Mouse (Mus musculus) liver, embryonic 16.5 days (tissue): ENCODE data around the gene Olfr94. TPM values are rescaled to one million over a fixed set of nuclear protein-coding genes. Genes with fewer than 3 reads are reported as not detected.

ENCODE experiments used
- ATAC-seq: fragments of 200-750 bp; cut with Nextera tagmentation; 2 replicates; pipeline ENCODE4 v1.8.0; 2017; ENCODE audit warnings: low read depth, mild to moderate bottlenecking, moderate number of reproducible peaks, moderate library complexity
- H3K27ac ChIP-seq: fragments of 300-500 bp; sonication (generic); 2 replicates; pipeline ENCODE4 v1.5.1; 2014; ENCODE audit warnings: mild to moderate bottlenecking, low read length
- H3K27me3 ChIP-seq: fragments of 300-500 bp; sonication (generic); 2 replicates; pipeline ENCODE4 v1.6.1; 2014; ENCODE audit warnings: low read depth, low read length, mixed read lengths; ENCODE audit not compliant: control insufficient read depth, insufficient read depth
- H3K36me3 ChIP-seq: fragments of 300-500 bp; sonication (generic); 2 replicates; pipeline ENCODE4 v1.6.1; 2014; ENCODE audit warnings: mild to moderate bottlenecking; ENCODE audit not compliant: control insufficient read depth, insufficient read depth
- H3K4me1 ChIP-seq: fragments of 300-500 bp; sonication (generic); 2 replicates; pipeline ENCODE4 v1.6.1; 2014; ENCODE audit warnings: low read depth, low read length, mixed read lengths; ENCODE audit not compliant: control insufficient read depth
- H3K4me2 ChIP-seq: fragments of 300-500 bp; sonication (generic); 2 replicates; pipeline ENCODE4 v1.6.1; 2014; ENCODE audit warnings: low read depth, low read length, mixed read lengths
- H3K4me3 ChIP-seq: fragments of 300-500 bp; sonication (generic); 2 replicates; pipeline ENCODE4 v1.5.1; 2014; ENCODE audit warnings: low read depth, mild to moderate bottlenecking, low read length
- H3K9ac ChIP-seq: fragments of 300-500 bp; sonication (generic); 2 replicates; pipeline ENCODE4 v1.6.1; 2014; ENCODE audit warnings: low read depth, low read length
- H3K9me3 ChIP-seq: fragments of 300-500 bp; sonication (generic); replicated peaks from 2 replicates; pipeline ENCODE4 v1.6.1; 2016; ENCODE audit warnings: low read length; ENCODE audit not compliant: control insufficient read depth
- WGBS: fragments of 180-500 bp; shearing (Covaris S2); extraction: QIAGEN DNeasy Blood & Tissue Kit; methylation state at CpG from one replicate; pipeline ENCODE4 v1.1.7; 2014; ENCODE audit not compliant: insufficient replicate concordance; 5-methylcytosine and 5-hydroxymethylcytosine counted together
- polyA plus RNA-seq: library from polyadenylated mRNA; unstranded; fragments of >200 nt; fragmentation: Nextera tagmentation; extraction: Ambion mirVana; gene quantifications from 2 replicates; pipeline ENCODE4 v1.2.1, GENCODE M21; 2015

The Olfr94 gene
- polyA plus RNA-seq, 1 experiment from 2014 or later: not detected

DNA sequence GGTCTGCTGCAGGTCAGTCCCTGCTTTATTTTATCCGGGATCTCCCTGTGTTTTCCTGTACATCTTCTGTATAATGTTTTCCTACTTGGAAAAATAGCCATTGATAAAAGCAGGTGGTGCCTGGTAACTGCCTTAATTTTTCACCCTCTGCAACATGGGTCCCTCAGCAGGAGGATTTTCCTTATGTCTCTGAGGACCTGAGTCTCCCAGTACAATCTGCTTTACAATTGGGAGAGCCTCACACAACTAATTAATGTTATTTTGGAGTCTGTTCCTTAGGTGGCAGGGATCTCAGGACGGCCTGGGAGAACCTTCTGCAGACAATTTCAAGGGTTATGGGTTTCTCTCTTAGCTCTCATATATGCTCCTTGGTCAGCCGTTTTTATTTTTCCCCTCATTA is 12.2 kb upstream of the Olfr94 start, which contains the start of gene Olfr95:
Olfr95 (minus strand) TSS at position 101 of the 400 bp plus-strand sequence.
- Histone ChIP-seq H3K4me2 (no peak within 1 kb of the TSS), H3K4me3 (no peak within 1 kb of the TSS), H3K27me3 (peaks cover 11% of the 10 kb centered on the region), H3K4me1 (no peaks in the 10 kb centered on the region), H3K36me3 (no peaks in the 10 kb centered on the region), H3K9ac (no peak within 1 kb of the TSS), H3K9me3 (no peaks in the 10 kb centered on the region), H3K27ac (no peak within 1 kb of the TSS)
- ATAC-seq: no peak
- WGBS: 37% methylated on average over 3 of the region's 3 CpGs

DNA sequence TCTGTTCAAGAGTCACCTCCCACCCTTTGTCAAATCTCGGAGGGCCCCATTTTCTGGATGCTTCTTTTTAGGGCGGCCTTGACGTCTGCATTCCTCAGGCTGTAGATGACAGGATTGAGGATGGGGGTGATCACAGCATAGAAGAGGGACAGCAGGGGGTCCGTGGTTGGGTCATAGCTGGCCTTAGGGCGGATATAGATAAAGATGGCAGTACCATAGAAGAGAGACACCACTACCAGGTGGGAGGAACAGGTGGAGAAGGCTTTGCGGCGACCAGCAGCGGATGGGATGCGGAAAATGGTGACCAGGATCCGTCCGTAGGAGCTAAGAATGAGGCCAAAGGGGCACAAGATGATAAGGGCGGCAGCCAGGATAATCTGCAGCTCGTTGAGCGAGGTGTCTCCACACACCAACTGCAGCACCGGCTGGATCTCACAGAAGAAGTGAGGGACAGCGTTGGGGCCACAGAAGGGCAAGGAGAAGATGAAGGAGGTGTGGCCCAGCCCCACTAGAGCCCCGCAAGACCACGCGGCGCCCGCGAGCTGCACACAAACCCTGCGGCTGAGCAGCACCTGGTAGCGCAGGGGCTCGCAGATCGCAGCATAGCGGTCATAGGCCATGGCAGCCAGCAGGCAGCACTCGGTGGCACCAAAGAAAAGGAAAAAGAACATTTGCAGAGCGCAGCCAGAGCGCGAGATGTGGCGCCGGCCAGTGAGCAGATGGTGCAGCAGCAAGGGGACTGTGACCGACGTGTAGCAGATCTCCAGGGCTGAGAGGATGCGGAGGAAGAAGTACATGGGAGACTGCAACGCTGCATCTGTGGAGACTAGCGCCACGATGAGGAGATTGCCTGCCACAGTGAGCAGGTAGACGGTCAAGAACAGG is 10.3 kb upstream of the Olfr94 start:
- no peak overlapping the region for H3K4me2 ChIP-seq
- H3K27ac ChIP-seq: no peak overlapping the region
- H3K9me3 ChIP-seq: no peaks in the 10 kb centered on the region
- no peaks in the 10 kb centered on the region for H3K36me3 ChIP-seq
- ATAC-seq: no peak
- H3K4me3 ChIP-seq: no peak overlapping the region
- 14% methylated on average over 40 of the region's 40 CpGs for WGBS
- H3K4me1 ChIP-seq: no peaks in the 10 kb centered on the region
- H3K9ac ChIP-seq: no peak overlapping the region
- H3K27me3 ChIP-seq: peaks cover 11% of the 10 kb centered on the region

DNA sequence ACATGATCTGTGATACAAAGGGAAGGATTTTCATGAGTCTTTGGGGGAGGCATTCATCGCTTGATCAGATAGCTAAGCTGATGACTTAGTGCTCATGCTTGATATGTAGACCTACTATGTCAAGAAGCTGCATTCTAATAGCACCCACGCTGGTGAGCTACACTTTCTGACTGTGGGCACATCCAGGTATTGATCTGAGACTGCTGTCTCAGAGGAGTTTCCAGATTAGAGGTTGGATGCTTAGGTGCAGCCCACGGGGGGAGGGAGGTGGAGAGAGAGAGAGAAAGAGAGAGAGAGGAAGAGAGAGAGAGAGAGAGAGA is 3.1 kb upstream of the Olfr94 start:
- ATAC-seq: no peak
- H3K9ac ChIP-seq: no peak overlapping the region

DNA sequence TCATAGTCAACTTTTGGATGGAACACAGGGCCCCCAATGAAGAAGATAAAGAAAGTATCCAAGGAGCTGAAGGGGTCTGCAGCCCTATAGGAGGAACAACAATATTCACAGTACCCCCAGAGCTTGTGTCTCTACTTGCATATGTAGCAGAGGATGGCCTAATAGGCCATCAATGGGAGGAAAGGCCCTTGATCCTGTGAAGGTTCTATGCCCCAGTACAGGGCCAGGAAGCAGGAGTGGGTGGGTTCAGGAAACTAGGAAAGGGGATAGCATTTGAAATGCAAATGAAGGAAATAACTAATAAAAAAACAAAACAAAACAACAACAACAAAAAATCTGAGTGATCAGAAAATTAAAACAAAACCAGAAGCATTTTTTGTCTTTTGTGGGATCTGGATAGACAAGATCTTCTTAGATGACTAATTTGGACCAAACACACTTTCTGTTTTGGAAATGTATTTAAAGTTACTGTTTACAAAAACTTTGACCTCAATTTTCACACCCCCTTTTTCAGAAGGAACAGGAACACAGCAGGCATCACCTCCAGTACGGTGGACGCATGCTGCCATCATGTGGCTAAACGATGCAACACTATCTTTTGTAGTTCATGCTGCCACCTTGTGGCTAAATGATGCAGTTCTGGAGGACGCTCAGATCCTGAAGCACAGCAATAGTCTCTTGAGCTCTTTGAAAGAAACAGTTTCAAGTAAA is 2.6 kb upstream of the Olfr94 start:
- Histone ChIP-seq H3K9me3 (no peaks in the 10 kb centered on the region), H3K4me3 (no peak overlapping the region), H3K4me1 (no peaks in the 10 kb centered on the region), H3K27ac (no peak overlapping the region), H3K27me3 (no peaks in the 10 kb centered on the region; the same call in 1 of the 2 replicates), H3K9ac (no peak overlapping the region), H3K36me3 (no peaks in the 10 kb centered on the region), H3K4me2 (no peak overlapping the region)
- WGBS: 1% methylated on average over 4 of the region's 4 CpGs
- peak; percentile 51 for ATAC-seq

More for the DNA sequence above, 3.1 kb upstream of the Olfr94 start:
- Histone ChIP-seq H3K4me3 (no peak overlapping the region), H3K27ac (no peak overlapping the region), H3K9me3 (no peaks in the 10 kb centered on the region), H3K36me3 (no peaks in the 10 kb centered on the region), H3K4me1 (no peaks in the 10 kb centered on the region), H3K27me3 (no peaks in the 10 kb centered on the region), H3K4me2 (no peak overlapping the region)
- 22% methylated on average over 3 of the region's 3 CpGs for WGBS

DNA sequence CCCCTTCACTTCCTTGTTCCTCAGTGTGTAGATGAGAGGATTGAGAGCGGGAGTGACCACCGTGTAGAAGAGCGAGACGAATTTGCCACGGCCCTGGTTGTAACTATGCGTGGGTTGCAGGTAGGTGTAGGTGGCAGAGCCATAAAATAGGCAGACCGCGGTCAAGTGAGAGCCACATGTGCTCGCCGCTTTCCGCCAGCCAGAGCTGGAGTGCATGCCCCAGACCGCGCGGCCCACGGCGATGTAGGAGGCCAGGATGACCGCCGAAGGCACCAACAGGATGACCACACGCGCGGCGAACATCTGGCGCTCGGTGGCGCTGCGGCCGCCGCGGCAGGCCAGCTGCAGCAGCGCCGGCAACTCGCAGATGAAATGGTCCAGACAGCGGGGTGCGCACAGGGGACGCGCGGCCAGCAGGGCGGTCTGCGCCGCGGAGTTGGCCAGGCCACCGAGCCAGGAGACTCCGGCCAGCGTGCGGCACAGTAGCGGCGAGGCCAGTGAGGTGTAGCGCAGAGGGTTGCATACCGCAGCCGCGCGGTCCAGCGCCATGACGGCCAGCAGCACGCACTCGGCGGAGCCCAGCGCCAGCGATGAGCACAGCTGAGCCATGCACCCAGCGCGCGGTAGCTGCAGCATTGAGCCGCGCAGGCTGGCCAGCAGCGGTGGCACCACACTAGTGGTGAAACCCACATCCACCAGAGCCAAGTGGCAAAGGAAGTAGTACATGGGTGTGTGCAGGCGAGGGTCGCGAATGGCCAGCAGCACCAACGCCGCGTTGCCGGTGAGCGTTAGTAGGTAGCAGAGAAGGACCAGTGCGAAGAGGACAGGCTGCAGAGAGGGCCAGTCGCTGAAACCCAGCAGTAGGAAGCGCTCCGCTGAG is 3.7 kb downstream of the Olfr94 start:
- no peaks in the 10 kb centered on the region for H3K36me3 ChIP-seq
- peak overlapping the region; percentile 39 for H3K4me2 ChIP-seq
- WGBS: 1% methylated on average over 75 of the region's 77 CpGs
- 0 out of 2 replicates have a peak, but pooled peaks have one; percentile 9 for ATAC-seq
- H3K4me3 ChIP-seq: peak overlapping the region; percentile 30
- no peak overlapping the region for H3K9ac ChIP-seq
- H3K27ac ChIP-seq: no peak overlapping the region
- peaks cover 21% of the 10 kb centered on the region for H3K27me3 ChIP-seq
- H3K4me1 ChIP-seq: no peaks in the 10 kb centered on the region
- H3K9me3 ChIP-seq: no peaks in the 10 kb centered on the region

DNA sequence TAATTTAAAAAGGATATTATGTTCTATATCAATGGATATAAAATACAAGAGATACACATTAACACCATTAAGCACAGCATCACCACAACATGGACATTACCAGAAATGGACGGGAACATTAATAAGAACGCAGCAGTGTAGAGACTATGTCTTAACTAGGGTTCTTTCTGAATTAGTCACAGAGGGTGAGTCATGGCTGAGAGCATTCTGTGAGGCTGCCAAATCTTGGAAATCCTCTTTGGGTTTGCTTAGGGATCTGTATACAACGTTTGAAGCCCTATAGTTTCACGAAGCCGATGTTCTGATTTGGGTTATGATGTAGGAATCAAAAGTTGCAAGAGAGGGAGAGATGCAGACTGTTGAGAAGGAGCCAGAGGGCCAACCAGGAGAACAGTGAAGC is 6.0 kb downstream of the Olfr94 start:
- H3K27ac ChIP-seq: no peak overlapping the region
- no peak for ATAC-seq
- no peaks in the 10 kb centered on the region for H3K4me1 ChIP-seq
- H3K9ac ChIP-seq: no peak overlapping the region
- no peaks in the 10 kb centered on the region for H3K9me3 ChIP-seq
- 68% methylated on average over 5 of the region's 5 CpGs for WGBS
- no peaks in the 10 kb centered on the region for H3K36me3 ChIP-seq
- no peak overlapping the region for H3K4me2 ChIP-seq
- H3K27me3 ChIP-seq: peaks cover 21% of the 10 kb centered on the region
- no peak overlapping the region for H3K4me3 ChIP-seq

DNA sequence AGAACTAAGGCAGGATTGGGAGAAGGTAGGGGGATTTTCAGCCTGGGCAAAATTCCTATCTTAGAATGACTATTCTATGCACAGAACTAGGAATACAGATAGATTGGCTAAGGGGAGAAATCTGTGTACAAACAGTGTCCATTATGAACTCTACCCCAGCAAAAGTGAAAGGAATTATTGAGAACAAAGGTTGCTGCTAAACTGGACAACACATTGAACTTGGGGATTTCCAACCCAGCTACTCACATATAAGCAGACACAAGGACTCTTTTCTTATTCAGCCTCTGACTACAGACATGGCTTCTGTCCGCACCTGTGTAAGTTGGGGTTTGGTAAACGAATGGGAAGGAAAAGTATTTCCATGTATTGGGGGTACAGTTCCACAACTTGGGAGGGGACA is 7.1 kb downstream of the Olfr94 start, which contains the start of gene Ubd:
Ubd (plus strand) TSS at position 237 of the 400 bp plus-strand sequence.
- 55% methylated on average over 2 of the region's 2 CpGs for WGBS
- Histone ChIP-seq H3K27ac (no peak within 1 kb of the TSS), H3K9ac (no peak within 1 kb of the TSS), H3K9me3 (no peaks in the 10 kb centered on the region), H3K36me3 (no peaks in the 10 kb centered on the region), H3K4me2 (no peak within 1 kb of the TSS), H3K4me1 (no peaks in the 10 kb centered on the region), H3K27me3 (peaks cover 21% of the 10 kb centered on the region), H3K4me3 (no peak within 1 kb of the TSS)
- ATAC-seq: no peak

DNA sequence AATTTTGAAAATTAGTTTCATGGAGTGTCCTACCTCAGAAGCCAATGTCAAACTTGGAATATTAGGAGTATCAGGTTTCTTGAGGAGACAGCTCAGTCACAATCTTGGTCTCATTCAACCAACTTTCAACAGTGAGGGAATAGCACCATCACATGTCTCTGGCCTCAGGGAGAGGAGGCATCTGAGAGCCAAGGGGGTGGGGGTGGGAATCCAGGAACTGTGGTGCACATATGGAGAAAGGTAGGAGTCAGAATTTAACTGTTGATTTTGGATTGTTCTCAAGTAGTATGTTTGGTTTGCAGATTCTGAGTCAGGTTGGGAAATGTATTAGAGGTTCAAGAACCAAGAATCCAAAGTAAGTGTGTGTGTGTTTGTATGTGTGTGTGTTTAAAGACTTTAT is 7.8 kb downstream of the Olfr94 start:
- Histone ChIP-seq H3K4me3 (no peak overlapping the region), H3K36me3 (no peaks in the 10 kb centered on the region), H3K27ac (no peak overlapping the region), H3K9me3 (no peaks in the 10 kb centered on the region), H3K9ac (no peak overlapping the region), H3K4me2 (no peak overlapping the region), H3K27me3 (peaks cover 20% of the 10 kb centered on the region), H3K4me1 (no peaks in the 10 kb centered on the region)
- no peak for ATAC-seq
